Mouse (Mus musculus) spleen, adult 12 weeks (tissue): Measurements from ENCODE around the gene Med12l.

Experiments
- DNase-seq: peaks from one replicate; pipeline ENCODE4 v3.0.0; 2022; ENCODE audit warnings: low spot score

Gene Med12l

DNA sequence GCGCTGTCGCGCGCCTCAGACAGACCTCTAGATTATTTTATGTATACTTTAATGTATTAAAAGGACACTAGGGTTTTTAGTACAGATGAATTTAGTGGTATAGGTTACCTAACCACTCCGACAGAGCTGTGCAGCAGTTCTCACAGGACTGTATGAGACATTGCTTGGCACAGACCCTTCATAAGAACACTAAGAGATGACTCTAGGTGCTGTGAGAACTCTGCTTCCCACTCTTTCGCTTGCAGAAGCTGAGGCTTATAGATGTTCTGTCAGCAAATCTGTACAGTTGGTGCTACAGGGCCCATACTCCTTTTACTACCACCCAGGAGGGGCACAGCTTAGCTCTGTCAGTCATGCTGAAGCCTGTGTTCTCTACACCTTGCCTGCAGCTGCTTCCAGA is 186.0 kb downstream of the Med12l start:
- no peak for DNase-seq

GRCm38 (mm10) chr3:59194099-59194498 is 188.5 kb downstream of the Med12l start:
- DNase-seq = no peak

DNA sequence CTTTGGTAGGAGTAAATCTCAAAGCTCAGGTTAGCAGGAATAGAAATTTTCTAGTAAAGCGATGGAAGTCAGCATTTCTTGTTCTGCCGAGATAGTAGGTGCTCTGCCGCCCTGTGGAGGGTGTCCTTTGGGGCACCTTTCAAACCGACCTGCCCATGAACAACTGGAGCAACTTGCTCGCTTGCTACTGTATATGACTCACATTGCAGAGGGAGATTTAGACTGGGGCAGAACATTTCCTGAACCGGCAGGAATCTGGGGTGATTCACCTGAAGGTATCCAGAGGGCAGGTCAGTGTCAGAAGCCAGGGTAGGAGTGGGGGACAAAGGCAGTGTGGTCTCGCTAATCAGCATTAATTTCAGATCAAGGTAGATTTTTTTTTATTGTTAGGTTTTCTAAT is 189.3 kb downstream of the Med12l start, which contains the start of gene Gpr87:
Gene Gpr87 (minus strand): TSS at position 167 of the 400 bp plus-strand sequence.
- DNase-seq = no peak

DNA sequence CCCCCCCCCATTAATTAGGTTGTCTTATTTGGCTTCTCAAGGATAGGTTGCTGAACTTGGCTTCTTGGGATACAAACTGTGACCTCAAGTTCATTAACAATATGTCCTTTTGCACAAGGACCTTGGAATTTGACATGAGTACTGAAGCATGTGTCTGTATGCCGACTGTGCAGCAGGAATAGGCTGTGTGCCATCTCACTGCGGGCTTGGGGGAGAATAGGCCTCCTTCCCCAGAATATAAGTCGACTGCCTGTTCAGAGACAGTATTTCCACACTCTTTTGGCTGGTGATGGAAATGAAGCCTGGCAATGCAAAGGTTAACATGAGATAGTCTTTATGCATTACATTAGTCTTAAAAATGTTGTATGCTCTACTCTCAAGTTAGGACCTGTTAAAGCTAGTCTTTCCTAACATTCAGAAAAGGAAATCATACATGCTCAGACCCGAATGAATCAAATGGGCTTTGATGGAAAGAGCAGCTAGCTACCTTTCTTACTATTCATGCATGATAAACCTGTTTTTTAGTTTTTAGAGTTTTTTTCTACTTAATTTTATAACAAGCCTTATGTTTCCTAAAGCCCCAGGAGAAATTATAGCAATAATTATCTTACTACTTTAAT is 191.8 kb downstream of the Med12l start:
- DNase-seq = no peak

DNA sequence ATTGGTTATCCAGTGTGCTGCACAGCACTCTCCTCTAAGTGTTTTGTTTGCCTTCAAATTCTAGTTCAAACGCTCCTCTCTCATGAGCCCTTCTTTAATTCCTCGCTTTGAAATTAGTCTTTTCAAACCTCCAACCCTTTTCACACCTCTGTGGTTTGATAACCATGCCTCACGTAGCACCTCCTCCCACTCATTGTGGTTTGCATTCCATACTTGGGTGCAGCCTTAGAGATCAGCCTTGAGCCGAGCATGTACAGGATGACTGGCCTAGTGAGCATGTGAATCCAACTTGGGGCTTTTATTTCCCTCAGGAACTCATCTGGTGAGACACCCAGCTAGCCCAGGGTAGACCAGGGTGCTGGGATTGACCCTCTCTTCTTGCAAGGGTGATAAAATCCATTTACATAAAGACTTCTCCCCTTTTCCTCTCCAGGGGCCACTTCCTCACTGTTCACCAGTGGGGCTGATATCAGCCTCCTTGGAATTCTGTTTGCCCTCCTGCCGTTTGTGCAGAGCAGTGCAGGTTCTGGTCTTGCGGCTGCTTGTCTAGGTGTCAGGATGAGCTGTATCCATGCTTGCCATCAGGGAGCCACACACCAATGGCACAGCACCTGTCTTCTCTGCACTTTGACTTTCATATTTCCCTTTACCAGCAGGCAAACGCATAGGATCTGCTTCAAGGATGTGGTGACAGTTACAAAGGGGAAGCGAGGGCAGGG is 198.3 kb downstream of the Med12l start:
- no peak for DNase-seq

GRCm38 (mm10) chr3:59204719-59205503 is 199.3 kb downstream of the Med12l start:
- no peak for DNase-seq

- DNase-seq = no peak
Observed at GRCm38 (mm10) chr3:59205941-59206340, 200.3 kb downstream of the Med12l start.

GRCm38 (mm10) chr3:59208650-59209548 is 203.3 kb downstream of the Med12l start:
- no peak for DNase-seq

DNA sequence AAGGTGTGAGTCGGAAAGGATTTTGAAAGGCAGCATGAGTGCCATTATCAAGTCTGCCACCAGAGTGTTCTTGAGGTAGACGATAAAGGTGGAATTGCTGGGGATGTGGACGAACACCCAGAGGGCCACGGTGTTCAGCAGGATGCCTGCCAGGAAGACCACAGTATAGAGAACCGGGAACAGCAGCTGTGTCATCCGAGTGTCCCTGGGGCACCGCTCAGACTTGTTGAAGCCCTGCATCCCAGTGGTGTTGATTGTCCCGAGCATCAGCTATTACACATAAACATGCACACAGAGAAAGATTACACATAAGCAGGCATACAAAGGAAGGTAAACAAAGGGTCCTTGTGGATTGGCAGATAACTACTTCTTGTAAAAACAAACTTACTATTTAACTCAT is 204.5 kb downstream of the Med12l start:
- DNase-seq = no peak

DNA sequence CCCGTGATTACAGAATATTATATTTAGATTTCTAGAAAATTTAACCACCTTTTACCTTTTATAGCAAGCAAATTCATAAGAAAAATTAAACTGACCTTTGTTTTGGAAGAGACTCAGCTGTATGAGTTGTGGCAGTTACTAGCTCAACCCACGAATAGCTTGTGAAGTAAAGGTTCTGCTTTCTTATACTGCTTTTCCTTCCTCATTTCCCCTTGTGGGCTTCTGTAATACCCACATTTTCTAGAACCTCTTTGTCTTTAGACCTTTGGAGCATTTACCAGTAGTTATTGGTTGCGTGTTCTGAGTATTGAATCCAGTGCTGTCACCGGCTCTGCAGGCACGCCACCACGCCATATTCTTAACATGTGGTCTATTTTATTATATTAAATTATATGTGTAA is 205.1 kb downstream of the Med12l start, which contains the start of gene P2ry13:
Gene P2ry13 (minus strand): TSS at position 156 of the 400 bp plus-strand sequence.
- DNase-seq = no peak

GRCm38 (mm10) chr3:59211784-59212183 is 206.2 kb downstream of the Med12l start:
- DNase-seq = no peak

GRCm38 (mm10) chr3:59212404-59212803 is 206.8 kb downstream of the Med12l start:
- no peak for DNase-seq

GRCm38 (mm10) chr3:59217211-59217610 is 211.6 kb downstream of the Med12l start:
- no peak for DNase-seq

- DNase-seq = no peak
Observed at GRCm38 (mm10) chr3:59219326-59219725, 213.7 kb downstream of the Med12l start.

- DNase-seq = no peak
Observed at GRCm38 (mm10) chr3:59222303-59222702, 216.7 kb downstream of the Med12l start.

DNA sequence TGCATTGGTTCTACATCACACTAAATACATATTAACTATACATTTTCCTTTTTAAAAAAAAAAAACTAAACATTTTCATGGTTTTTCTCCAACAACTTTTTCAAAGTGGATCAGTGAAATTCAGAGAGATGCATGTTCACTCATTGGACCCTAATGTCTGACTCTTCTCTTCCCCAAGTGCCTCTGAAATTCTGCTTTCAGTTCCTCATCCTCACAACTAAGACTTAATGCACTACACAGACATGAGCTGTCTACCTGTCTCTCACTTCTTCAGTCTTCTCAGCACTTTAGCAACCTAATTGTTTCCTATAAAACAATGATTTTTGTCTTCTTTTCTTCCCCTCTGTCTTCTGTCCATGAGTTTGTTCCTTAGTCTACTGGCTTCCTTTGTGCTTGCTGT is 219.8 kb downstream of the Med12l start:
- DNase-seq = no peak

DNA sequence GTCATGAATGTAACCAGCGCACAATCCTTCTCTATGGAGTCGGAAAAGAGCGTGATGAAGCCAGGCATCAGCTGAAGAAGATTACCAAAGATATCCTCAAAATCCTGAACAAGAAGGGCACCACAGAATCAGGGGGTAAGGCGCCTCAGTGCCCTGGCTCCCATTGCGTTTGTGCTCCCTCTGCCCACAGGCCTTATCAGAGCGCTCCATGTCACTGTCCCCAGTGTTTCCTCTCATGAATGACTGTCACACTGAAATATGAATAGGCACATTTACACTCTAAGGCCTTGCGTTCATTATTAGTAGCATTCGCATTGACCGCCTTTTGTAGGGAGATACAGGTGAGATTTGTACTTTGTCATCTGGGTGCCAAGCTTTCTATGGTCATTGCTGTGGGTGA is 222.1 kb downstream of the Med12l start:
- DNase-seq = no peak

DNA sequence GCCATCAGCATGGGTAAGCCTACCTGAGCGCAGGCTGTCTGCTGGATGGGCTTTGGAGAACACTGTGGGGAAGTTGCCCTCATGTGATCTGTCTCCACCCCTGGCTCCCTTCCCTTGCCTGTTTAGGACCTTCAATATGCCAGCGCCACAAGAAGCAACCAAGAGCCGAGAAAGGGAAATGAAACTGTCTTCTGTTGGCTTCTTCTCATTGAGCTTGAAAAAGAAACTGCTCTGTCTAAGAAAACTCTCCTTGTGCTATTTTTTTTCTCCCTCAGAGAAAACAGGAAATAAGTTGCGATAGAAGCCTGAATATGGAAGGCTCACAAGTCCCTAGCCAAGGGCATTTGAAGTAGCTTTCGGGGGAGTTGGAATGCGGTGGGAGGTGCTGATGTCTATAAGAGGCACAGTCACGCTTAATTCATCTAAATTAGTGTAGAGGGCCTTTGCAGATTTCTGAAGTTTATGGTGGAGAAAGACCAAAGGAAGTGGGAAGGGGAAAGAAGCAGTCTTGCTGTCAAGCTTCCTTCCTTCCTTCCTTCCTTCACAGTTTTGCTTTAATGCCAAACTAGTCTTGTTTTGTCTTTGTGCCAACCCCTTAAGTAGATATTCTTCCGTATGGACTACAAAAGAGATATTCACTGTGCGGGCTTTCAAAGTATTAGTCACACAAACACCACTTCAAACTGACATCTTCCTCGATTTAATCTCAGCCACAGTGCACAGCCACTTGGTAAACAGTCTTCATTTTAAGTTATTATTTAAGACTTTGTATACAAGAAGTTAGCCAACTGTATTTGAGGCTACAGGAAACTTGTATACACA is 223.3 kb downstream of the Med12l start:
- no peak for DNase-seq

GRCm38 (mm10) chr3:59230912-59231311 is 225.3 kb downstream of the Med12l start:
- no peak for DNase-seq

DNA sequence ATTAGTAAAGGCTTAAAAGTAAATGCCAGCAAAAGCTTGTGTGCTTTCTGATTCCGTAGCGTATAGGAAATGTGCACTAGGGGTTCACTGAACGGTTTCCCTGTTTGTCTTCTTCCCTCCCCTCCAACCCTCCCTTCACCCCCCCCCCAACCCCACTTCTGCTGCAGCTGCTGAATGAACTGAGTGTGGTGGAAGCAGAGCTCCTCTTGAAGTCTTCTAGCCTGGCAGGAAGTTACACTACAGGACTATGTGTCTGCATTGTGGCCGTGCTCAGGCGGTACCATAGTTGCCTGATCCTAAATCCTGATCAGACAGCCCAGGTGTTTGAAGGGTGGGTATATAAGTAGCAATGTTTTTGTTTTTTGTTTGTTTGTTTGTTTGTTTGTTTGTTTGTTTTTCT is 229.3 kb downstream of the Med12l start:
- DNase-seq = no peak

- DNase-seq = no peak
Observed at GRCm38 (mm10) chr3:59243384-59243783, 237.8 kb downstream of the Med12l start.
